Mouse (Mus musculus): ENCODE measurements around the gene Cyp2d34. TPM values are rescaled to one million over a fixed set of nuclear protein-coding genes. Genes with fewer than 3 reads are reported as not detected.

Cyp2d34 gene
- not detected for polyA plus RNA-seq (2012; fragmentation: generic; extraction: Trizol)
- long read RNA-seq, experiment 1, result 0 reads
- long read RNA-seq, experiment 2, result 0 reads

- no peaks in the 10 kb centered on the region for H3K36me3 ChIP-seq (ENCODE audit: control insufficient read depth, insufficient read depth)
- H3K4me3 ChIP-seq (ENCODE audit: insufficient read depth, poor library complexity, severe bottlenecking), result no peak within 1 kb of the TSS
- TF ChIP-seq MAX (IDR thresholded peaks at IDR 0.05) (no peak), USF1 (IDR thresholded peaks at IDR 0.05; ENCODE audit: low read depth) (no peak), CEBPB (IDR thresholded peaks at IDR 0.05; ENCODE audit: low read depth) (no peak), MYOD1 (IDR thresholded peaks at IDR 0.05; ENCODE audit: control insufficient read depth, insufficient read length, low read depth) (no peak), FOSL1 (IDR thresholded peaks at IDR 0.05; ENCODE audit: insufficient read depth, low read length, poor library complexity, severe bottlenecking) (no peak), MYOG (IDR thresholded peaks at IDR 0.05; ENCODE audit: control insufficient read depth, extremely low read depth, insufficient read length) (no peak), CTCF (IDR thresholded peaks at IDR 0.05; ENCODE audit: control insufficient read depth, insufficient read depth, insufficient read length) (no peak)
- no peaks in the 10 kb centered on the region for H3K27me3 ChIP-seq (ENCODE audit: control insufficient read depth, insufficient read depth, insufficient read length)
- no peaks in the 10 kb centered on the region for H3K79me3 ChIP-seq (ENCODE audit: low read depth)
- no peaks in the 10 kb centered on the region for H3K79me2 ChIP-seq (ENCODE audit: control insufficient read depth, insufficient read depth)
- H3ac ChIP-seq (ENCODE audit: control insufficient read depth, insufficient read length, low read depth), result no peak within 1 kb of the TSS
Measured at GRCm38 (mm10) chr15:82620531-82621202, at the start of gene Cyp2d34. Gene Cyp2d34 (minus strand): TSS chr15:82620946.

- no peak for TF ChIP-seq FOSL1 (IDR thresholded peaks at IDR 0.05; ENCODE audit: insufficient read depth, low read length, poor library complexity, severe bottlenecking)
- no peak for TF ChIP-seq MAX (IDR thresholded peaks at IDR 0.05)
- TF ChIP-seq MYOG (IDR thresholded peaks at IDR 0.05; ENCODE audit: control insufficient read depth, extremely low read depth, insufficient read length), result no peak
- no peak for TF ChIP-seq CEBPB (IDR thresholded peaks at IDR 0.05; ENCODE audit: low read depth)
- no peak for TF ChIP-seq MYOD1 (IDR thresholded peaks at IDR 0.05; ENCODE audit: control insufficient read depth, insufficient read length, low read depth)
- no peak for TF ChIP-seq USF1 (IDR thresholded peaks at IDR 0.05; ENCODE audit: low read depth)
- TF ChIP-seq CTCF (IDR thresholded peaks at IDR 0.05; ENCODE audit: control insufficient read depth, insufficient read depth, insufficient read length), result no peak
- H3K79me2 ChIP-seq (ENCODE audit: control insufficient read depth, insufficient read depth), result no peaks in the 10 kb centered on the region
- H3K79me3 ChIP-seq (ENCODE audit: low read depth), result no peaks in the 10 kb centered on the region
- no peaks in the 10 kb centered on the region for H3K27me3 ChIP-seq (ENCODE audit: control insufficient read depth, insufficient read depth, insufficient read length)
- H3K36me3 ChIP-seq (ENCODE audit: control insufficient read depth, insufficient read depth), result no peaks in the 10 kb centered on the region
- H3K4me3 ChIP-seq (ENCODE audit: insufficient read depth, poor library complexity, severe bottlenecking), result no peak overlapping the region
- H3ac ChIP-seq (ENCODE audit: control insufficient read depth, insufficient read length, low read depth), result no peak overlapping the region
Measured at GRCm38 (mm10) chr15:82656346-82656745, 35.6 kb upstream of the Cyp2d34 start.

GRCm38 (mm10) chr15:82644371-82644770 is 23.6 kb upstream of the Cyp2d34 start:
- Histone ChIP-seq H3K27me3 (ENCODE audit: control insufficient read depth, insufficient read depth, insufficient read length) (no peaks in the 10 kb centered on the region), H3K79me3 (ENCODE audit: low read depth) (no peaks in the 10 kb centered on the region), H3K4me3 (ENCODE audit: insufficient read depth, poor library complexity, severe bottlenecking) (no peak overlapping the region), H3ac (ENCODE audit: control insufficient read depth, insufficient read length, low read depth) (no peak overlapping the region), H3K79me2 (ENCODE audit: control insufficient read depth, insufficient read depth) (no peaks in the 10 kb centered on the region), H3K36me3 (ENCODE audit: control insufficient read depth, insufficient read depth) (no peaks in the 10 kb centered on the region)
- TF ChIP-seq CEBPB (IDR thresholded peaks at IDR 0.05; ENCODE audit: low read depth) (no peak), FOSL1 (IDR thresholded peaks at IDR 0.05; ENCODE audit: insufficient read depth, low read length, poor library complexity, severe bottlenecking) (no peak), MYOD1 (IDR thresholded peaks at IDR 0.05; ENCODE audit: control insufficient read depth, insufficient read length, low read depth) (no peak), CTCF (IDR thresholded peaks at IDR 0.05; ENCODE audit: control insufficient read depth, insufficient read depth, insufficient read length) (no peak), USF1 (IDR thresholded peaks at IDR 0.05; ENCODE audit: low read depth) (no peak), MAX (IDR thresholded peaks at IDR 0.05) (no peak), MYOG (IDR thresholded peaks at IDR 0.05; ENCODE audit: control insufficient read depth, extremely low read depth, insufficient read length) (no peak)

- TF ChIP-seq MYOD1 (IDR thresholded peaks at IDR 0.05; ENCODE audit: control insufficient read depth, insufficient read length, low read depth), result no peak
- TF ChIP-seq MAX (IDR thresholded peaks at IDR 0.05), result no peak
- TF ChIP-seq MYOG (IDR thresholded peaks at IDR 0.05; ENCODE audit: control insufficient read depth, extremely low read depth, insufficient read length), result no peak
- no peak for TF ChIP-seq USF1 (IDR thresholded peaks at IDR 0.05; ENCODE audit: low read depth)
- no peak for TF ChIP-seq FOSL1 (IDR thresholded peaks at IDR 0.05; ENCODE audit: insufficient read depth, low read length, poor library complexity, severe bottlenecking)
- TF ChIP-seq CTCF (IDR thresholded peaks at IDR 0.05; ENCODE audit: control insufficient read depth, insufficient read depth, insufficient read length), result no peak
- no peak for TF ChIP-seq CEBPB (IDR thresholded peaks at IDR 0.05; ENCODE audit: low read depth)
Measured at GRCm38 (mm10) chr15:82643771-82644170, 23.0 kb upstream of the Cyp2d34 start.

GRCm38 (mm10) chr15:82642771-82643170 is 22.0 kb upstream of the Cyp2d34 start:
- Histone ChIP-seq H3ac (ENCODE audit: control insufficient read depth, insufficient read length, low read depth) (no peak overlapping the region), H3K79me3 (ENCODE audit: low read depth) (no peaks in the 10 kb centered on the region), H3K27me3 (ENCODE audit: control insufficient read depth, insufficient read depth, insufficient read length) (no peaks in the 10 kb centered on the region), H3K4me3 (ENCODE audit: insufficient read depth, poor library complexity, severe bottlenecking) (no peak overlapping the region), H3K36me3 (ENCODE audit: control insufficient read depth, insufficient read depth) (no peaks in the 10 kb centered on the region), H3K79me2 (ENCODE audit: control insufficient read depth, insufficient read depth) (no peaks in the 10 kb centered on the region)
- no peak for TF ChIP-seq CTCF (IDR thresholded peaks at IDR 0.05; ENCODE audit: control insufficient read depth, insufficient read depth, insufficient read length)
- no peak for TF ChIP-seq FOSL1 (IDR thresholded peaks at IDR 0.05; ENCODE audit: insufficient read depth, low read length, poor library complexity, severe bottlenecking)
- TF ChIP-seq MYOG (IDR thresholded peaks at IDR 0.05; ENCODE audit: control insufficient read depth, extremely low read depth, insufficient read length), result no peak
- TF ChIP-seq USF1 (IDR thresholded peaks at IDR 0.05; ENCODE audit: low read depth), result no peak
- no peak for TF ChIP-seq CEBPB (IDR thresholded peaks at IDR 0.05; ENCODE audit: low read depth)
- no peak for TF ChIP-seq MAX (IDR thresholded peaks at IDR 0.05)
- TF ChIP-seq MYOD1 (IDR thresholded peaks at IDR 0.05; ENCODE audit: control insufficient read depth, insufficient read length, low read depth), result no peak

More at GRCm38 (mm10) chr15:82643771-82644170, 23.0 kb upstream of the Cyp2d34 start:
- no peaks in the 10 kb centered on the region for H3K79me3 ChIP-seq (ENCODE audit: low read depth)
- no peaks in the 10 kb centered on the region for H3K79me2 ChIP-seq (ENCODE audit: control insufficient read depth, insufficient read depth)
- no peaks in the 10 kb centered on the region for H3K27me3 ChIP-seq (ENCODE audit: control insufficient read depth, insufficient read depth, insufficient read length)
- H3K4me3 ChIP-seq (ENCODE audit: insufficient read depth, poor library complexity, severe bottlenecking), result no peak overlapping the region
- H3ac ChIP-seq (ENCODE audit: control insufficient read depth, insufficient read length, low read depth), result no peak overlapping the region
- H3K36me3 ChIP-seq (ENCODE audit: control insufficient read depth, insufficient read depth), result no peaks in the 10 kb centered on the region
